Mouse (Mus musculus) embryo, embryonic 10 days (tissue): ENCODE results near the gene Vps35l.

Experiments used
- DNase-seq: peaks from one replicate; pipeline ENCODE4 v3.0.0-alpha.2; 2015; ENCODE audit warnings: low spot score

Vps35l gene

DNA sequence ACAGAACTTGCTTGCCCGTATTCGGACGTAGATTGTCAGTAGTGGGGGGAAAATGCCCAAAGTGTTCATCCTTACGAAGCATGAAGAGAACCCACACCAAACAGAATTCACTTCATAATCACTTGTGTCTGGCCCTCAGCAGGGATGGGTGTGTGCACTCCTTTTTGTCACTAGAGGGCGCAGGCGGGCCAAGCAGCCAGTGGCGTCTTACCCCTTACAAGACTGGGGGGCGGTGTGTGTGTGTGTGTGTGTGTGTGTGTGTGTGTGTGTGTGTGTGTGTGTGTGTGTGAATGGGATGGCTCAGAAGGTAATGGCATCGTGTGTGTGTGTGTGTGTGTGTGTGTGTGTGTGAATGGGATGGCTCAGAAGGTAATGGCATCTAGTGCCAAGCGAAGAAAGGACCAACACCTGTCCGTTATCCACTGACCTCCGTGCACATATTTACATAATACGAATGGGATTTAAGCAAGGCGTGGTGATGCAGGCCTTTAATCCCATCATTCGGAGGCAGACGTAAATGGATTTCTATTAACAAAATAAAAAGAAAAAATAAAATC is at the start of gene Vps35l:
Gene Vps35l (plus strand): TSS at position 252 of the 557 bp plus-strand sequence.
- DNase-seq = peak; percentile 91

DNA sequence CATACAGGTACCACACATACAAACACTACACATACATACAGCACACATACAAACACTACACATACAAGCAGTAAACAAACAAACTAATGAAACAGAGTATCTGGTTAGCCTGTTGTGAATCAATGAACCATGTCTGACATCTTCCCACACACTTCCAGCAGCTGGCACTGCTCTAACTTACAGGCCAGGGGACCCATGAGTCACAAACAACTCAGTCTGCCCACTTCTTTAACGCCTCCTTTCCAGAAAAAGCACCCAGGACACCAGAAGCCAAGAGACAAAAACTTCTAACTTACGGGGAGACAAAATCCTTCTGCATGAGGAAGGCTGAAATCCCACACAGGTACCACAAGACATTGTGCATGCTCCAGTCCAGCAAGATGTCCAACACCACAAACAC is 48.7 kb upstream of the Vps35l start:
- DNase-seq = no peak

DNA sequence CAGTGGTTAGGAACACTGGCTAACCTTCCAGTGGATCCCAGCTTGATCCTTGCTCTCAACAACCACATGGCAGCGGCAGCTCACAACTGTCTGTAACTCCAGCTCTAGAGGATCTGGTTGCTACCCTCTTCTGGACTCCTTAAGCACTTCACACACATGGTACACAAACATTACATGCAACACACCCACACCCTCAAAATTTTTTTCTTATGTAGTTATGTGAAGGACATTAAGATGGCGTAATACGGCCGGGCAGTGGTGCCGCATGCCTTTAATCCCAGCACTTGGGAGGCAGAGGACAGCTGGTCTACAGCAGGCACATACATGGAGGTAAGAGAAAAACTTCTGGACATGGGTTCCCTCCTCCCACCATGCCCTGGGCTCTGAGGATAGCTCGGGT is 43.9 kb upstream of the Vps35l start:
- no peak for DNase-seq

DNA sequence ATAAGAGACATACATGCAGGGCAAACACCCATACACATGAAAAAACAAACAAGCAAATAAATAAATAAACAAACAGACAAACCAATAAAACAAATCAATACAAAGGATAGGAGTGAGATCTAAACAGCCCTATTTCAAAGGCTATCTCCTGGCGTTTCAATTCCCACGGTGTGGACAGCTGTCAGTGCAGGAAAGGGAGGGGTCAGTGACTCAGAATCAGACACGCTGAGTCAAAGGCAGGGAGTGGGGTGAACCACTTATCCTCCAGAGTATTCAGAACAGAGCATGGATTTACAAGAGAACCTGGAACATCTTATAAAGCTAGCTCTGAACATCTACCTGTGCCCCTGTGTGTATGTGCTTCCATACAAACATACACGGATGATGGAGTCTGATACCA is 42.9 kb upstream of the Vps35l start:
- no peak for DNase-seq

DNA sequence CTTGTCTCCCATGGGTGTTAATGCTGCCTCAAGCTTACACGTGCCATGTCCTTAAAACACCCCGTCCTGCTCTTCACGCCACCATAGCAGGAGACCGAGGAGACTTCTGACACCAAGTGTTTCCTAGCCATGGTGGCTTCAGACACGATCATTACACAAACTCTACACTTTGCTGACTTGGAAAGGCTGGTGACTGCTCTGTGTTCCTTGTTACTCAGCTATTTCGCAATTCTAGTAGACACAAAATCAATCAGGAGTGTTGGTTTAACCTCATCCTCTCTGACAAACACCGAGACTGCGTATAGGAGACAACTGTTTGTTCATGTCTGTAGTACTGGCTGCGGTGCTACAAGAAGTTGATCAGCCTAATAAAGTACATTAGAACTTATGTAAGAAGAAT is 41.1 kb upstream of the Vps35l start:
- no peak for DNase-seq

DNA sequence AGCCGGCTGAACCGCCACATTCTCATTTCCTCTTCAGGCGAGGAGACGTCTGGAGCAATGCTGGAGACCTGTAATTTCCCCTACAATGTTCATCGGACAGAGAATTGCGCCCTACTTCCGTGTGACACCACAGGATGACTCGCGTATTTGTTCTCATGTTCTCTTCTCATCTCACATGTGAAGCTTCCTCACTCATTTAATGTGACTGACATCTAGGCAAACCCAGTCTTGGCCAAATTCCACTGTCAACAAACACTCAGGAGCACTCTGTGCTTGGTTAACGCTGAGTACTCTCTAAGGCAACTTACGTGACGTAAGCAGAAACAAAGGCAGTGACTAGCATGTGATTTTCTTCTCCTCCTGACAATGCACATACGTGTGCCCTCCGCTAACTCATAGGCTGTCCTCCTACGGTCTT is 36.9 kb upstream of the Vps35l start:
- DNase-seq = no peak

DNA sequence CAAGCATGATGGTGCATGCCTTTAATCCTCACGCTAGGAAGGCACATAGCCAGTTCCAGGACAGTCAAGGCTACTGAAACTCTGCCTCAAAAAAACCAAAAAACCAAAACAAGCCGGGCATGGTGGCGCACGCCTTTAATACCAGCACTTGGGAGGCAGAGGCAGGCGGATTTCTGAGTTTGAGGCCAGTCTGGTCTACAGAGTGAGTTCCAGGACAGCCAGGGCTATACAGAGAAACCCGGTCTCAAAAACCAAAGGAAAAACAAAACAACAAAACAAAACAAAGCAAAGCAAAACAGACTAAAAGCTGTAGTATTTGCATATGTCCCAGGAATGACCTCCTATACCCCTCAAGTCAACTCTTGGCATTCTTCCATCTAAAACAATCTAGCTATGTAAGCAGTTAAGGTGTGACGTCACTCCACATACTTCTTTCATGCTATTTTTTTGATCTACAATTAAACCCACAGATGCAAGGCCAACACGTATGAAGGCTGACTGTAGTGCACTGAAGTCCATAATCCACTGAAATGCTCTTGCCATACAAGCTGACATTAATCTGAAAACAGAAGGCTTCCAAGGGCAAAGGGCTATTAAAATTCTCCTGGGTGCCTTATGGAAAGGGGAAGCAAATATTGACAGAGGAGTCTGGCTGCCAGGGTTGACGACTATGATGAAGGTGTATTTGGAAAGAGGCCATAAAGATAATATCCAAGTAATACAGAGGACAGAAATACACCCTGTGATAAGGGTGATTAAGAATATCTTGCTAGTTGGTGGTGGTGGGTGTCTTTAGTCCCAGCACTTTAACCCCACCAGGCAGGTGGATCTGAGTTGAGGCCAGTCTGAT is 35.8 kb upstream of the Vps35l start:
- DNase-seq = no peak

DNA sequence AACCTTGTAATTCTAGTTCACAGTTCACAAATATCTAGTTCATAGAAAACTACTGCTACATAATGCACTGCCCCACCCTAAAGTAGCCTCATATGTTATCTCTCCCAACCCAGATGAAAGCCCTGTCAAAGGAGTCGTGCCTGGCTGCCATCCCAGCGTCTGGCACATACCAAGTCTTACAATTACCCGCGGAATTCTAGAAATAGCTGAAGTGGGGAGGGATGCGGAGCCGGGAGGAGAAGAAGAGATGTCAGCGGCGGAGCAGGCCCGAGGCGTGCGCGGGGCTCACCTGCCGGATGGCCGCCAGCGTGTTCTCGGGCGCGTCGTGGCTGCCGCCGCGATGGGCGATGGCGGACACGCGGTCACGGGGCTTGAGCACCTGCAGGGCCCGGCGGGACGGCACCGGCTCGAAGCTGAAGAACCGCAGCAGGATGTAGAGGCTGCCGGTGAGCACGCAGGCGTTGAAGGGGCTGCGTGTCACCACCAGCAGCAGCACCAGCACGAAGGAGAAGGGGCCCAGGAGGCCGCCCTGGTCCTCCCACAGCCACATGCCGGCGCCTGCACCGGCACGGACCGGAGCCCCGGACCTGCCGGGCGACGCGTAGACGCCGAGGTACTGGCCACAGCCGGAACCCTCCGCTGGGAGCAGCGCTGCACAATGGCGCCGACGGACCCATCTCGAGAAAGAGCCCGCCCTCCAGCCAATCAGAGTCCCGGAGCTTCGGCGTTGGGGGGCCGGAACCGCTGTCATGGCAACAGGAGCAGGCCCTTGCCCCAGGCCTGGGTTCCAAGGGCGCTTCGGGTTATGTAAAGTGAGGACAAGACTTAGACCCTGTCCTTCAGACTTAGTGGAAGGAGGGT is 34.7 kb upstream of the Vps35l start, which contains the start of gene Gde1:
Gene Gde1 (minus strand): TSS at position 678 of the 861 bp plus-strand sequence.
- DNase-seq = peak; percentile 93

DNA sequence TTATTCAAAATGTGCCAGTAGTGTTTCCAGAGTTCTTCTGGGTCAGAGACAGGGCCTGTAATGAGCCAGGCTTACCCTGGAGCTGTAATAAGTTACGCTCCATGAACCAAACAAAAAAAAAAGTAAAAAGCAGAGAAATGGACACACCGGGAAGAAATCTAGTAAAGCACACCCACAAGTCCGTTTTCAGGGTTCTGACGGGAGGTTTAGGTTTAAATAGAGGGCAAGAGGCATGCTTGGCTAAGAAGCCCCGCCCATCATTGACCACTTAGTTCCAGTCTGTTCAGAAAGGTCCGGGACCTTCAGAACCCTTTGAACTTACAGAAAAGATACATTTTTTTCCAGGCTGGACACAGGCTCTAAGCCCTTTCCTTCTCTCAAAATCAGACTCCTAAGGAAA is 34.0 kb upstream of the Vps35l start:
- DNase-seq = no peak

DNA sequence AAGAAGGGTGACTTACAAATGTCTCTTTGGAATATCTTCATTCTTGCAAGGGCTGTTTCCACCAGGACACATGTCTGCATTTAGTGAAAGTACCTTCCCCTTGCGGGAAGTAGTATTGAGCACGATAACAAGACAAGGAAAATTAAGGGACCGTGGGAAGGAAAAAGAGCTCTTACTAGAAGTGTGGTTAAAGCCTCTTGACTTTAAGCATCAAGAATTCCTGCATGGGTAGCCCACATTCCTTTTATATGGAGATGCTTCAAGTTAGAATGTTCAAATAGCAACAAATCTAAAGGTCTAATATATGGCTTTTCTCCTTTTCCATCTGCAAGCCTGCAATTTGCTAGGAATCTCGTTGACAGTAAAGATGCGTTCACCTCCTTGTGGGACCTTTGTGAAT is 33.5 kb upstream of the Vps35l start:
- no peak for DNase-seq

DNA sequence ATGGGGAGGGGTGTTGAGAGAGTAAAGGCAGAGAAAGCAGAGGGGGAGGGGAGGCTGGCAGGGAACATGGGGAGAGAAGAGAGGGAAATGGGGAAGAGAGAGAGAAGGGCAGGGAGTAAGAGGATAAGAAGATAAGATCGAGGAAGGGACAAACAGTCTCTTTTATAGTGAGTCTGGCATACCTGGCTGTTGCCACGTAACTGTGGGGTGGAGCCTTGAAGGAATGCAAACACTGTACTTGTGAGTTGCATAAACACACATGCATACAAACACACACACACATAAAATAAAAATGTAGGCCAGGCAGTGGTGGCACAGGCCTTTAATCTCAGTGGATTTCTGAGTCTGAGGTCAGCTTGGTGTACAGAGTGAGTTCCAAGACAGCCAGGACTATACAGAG is 32.8 kb upstream of the Vps35l start:
- DNase-seq = no peak

DNA sequence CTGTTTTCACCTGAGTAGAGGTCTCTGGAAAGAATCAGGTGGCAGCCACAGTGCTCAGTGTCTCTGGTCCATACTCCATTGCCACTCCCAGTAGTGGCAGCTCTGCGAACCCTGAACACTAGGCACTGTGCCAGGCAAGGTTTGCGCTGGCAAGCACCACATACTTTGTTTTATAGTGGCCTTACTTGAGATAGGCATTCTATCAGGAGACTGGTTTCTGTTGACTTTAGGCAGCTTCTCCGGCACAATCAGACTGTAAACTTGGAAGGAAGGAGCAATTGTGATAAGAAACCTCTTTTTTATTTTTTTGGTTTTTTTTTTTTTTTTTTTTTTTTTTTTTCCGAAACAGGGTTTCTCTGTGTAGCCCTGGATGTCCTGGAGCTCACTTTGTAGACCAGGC is 32.0 kb upstream of the Vps35l start:
- DNase-seq = no peak

DNA sequence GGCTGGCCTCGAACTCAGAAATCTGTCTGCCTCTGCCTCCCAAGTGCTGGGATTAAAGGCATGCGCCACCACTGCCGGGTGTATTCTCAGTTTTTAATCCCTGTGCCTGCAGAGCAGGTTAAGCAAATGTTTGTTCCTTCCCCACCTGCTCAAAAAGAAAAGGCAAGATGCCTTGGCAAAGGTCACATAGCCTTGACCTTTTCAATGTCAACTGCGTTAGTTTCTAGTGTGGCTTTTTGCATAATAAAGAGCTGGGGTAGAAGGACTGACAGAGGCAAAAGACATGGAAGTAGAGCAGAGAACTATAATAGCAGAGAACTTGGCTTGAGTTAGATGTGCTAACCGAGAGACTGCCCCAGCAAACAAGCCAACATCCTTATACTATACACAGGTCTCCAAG is 29.2 kb upstream of the Vps35l start:
- no peak for DNase-seq

DNA sequence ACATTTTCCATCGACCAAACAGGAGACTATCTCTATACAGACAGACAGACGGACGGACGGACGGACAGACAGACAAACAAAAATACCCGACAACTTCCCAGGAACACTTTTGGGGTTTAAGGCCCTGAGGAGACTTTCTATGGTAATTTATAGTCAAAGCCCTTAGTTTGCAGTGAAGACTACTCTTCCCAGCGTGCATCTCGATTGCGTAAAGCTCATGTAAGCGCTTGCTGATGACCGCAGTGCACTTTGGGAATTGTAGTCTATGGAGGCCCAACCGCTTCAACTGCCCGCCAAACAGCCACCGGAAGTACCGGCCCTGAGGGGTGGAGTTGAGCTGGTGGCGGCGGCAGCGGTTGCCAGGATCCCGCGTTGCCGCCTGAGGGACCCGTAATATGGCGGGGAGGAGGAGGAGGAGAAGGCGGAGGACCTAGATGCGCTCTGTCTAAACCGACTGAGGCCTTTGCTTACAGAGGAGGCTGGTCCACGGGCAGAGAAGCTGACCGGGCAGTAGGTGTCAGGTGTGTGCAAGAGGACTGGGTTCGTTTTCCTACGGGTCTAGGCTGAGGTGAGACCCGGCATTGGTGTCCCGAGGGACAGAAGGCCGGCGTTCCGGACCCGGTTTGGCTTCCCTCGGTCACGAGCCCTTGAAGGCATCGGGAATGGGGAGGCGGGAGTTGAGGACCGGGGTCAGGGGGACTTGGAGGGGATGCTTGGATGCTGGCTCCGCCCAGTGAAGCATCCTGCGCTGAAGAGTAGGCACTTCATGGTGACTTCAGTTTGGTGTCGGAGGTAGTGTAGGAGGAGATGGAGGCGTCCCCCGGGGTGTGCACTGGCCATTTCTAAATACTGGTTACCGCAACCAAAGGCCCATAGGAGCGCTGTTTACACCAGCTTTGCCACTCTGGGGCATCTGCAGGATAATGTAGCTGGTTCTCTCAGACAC is 27.5 kb upstream of the Vps35l start, which contains the start of gene Ccp110:
Gene Ccp110 (plus strand): TSS at position 325 of the 946 bp plus-strand sequence.
- DNase-seq = peak; percentile 99

DNA sequence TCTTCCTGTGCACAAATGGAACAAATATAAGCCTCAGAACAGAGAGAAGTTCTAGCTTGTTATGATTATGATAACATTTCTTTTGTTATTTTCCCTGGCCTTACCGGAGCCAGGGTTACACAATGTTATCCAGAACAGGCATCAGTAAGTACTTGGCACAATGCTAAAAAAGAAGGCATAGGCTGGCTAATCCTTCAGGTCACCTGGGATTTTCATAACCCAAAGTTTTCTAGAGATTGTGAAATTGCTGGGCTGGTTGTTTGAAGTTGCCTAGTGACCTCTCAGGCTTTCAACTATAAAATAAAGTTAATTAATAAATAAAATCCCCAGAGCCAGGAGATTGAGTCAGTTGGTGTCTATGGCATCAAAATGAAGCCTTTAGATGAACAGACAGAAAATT is 25.2 kb upstream of the Vps35l start:
- DNase-seq = no peak

DNA sequence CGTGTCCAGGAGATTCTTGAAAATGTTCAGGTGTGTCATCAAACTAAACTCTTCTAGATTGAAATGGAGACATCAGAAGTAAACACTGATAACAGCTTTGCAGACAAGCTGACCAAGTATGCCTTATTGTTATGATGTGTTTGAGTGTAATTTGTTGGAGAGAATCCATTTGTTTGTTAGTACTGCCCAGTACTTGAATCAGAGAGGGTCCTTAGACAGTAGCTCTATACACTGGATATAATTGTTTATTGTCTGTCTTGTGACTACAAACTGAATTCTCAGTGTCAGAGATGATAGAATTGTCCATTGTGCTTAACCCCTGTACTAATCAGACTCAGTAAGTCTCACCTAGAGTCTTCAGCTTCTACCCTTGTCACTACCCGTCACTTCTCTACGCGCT is 22.0 kb upstream of the Vps35l start:
- DNase-seq = no peak

DNA sequence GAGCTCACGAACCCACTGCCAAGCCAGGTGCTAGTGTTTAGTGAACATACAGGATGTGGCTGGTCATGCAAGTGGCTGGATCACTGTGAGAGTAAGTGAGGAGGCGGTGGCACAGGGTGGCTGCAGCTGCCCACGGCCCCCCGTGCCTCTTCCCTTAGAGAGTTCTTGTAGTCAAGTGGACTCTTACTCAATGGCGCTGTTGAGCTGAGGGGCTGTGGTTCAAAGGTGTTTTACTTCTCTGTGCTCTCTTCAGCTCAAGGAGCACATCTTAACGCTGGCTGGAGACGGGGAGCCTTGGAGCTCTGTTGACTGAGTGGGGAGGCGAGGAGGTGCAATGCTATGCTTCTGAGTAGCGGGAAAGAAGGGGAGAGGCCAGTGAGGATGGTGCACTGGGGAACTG is 16.1 kb upstream of the Vps35l start:
- DNase-seq = no peak

DNA sequence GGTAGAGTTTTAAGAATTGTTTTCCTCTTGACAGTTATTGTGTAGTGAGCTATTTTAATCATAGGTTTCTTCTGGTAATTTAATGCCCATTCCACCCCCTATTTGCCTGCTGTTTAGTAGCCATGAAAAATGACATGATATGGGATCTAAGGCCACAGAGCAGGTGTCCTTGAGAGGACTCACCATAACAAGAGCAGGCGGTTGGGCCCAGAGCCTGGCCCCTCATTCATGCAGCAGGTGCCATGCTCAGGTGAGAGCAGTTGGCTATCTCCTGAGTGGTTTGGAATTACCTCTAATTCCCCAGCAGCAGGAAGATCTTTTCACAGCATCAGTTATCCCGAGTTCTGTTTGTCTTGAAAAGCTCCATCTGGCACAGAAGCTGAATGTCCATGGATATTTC is 14.6 kb upstream of the Vps35l start:
- DNase-seq = no peak

DNA sequence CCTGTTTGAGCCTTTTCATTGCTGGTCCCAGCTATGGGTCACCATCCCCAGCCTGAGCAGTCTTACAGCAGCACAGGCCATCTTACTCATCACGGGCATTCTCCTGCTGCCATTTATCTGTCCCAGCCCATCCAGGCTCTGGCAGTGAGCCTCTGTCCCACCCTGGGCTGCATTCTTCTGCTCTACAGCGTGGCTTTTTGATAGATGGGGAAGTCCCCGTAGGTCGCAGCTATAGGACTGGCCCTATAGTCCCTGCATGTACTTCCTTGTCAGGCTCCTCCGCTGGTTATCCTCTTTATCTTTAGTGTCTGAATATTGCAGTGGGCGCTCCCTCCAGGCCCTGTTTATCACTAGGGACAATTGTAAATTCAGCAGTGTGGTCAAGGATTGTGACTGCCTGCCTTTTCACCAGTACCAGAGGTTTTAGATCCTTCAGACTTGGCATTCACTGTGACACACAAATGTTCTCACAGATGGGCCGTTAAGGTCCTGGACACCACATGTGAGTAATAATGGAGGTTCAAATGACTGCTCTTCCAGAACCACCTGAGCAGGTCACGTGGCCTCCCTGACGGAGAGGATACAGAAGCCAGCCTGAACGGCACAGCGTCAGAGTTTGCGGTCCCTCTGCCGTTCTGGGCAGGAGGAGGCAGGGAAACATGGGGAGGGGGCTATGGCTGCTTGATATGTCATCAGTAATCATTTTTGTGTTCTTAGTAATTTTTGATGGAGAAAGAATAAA is 11.0 kb upstream of the Vps35l start:
- DNase-seq = no peak

DNA sequence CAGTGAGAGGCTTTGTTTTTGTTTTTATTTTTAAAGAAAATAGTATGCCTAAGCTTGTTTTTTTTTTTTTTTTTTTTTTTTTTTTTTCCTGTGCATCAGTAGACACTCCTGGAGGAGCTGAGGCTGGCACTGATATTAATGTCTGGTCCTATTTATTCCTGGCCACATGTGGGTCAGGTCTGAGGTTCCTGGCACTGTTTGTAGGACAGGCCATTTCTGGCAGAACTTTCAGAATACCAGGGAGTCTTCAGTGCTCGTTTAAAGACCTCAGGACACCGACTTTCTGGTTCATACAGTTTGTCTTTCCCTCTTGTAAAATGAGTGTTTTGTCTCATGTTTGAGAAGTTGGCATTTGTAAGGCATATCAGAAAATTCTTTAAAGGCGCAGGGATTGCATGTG is 8.2 kb upstream of the Vps35l start:
- no peak for DNase-seq

DNA sequence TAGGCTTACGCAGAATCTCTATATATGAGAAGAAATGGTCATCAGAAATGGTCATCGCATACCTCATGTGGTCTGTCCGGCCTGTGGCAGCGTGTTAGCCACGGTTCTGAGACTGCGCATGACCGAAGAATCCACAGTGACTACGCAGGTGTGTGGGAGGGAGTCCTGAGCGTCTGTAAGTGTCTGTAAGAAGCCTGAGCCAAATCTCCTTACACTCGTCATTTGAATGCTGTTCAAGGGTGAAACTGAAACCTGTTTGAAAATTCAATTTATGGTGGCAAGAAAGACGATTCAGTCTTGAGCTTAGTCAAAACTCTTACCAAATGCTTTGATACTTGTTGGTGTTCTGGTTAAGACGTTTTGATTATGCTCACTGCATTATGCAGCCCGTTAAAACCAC is 6.8 kb upstream of the Vps35l start:
- no peak for DNase-seq
